Mouse (Mus musculus): ENCODE data around the gene Tubgcp6.

- TF ChIP-seq EP300 (IDR thresholded peaks at IDR 0.05; ENCODE audit: insufficient read depth, low read depth, low read length), result no peak
- no peak for TF ChIP-seq CTCF (IDR thresholded peaks at IDR 0.05)
- TF ChIP-seq POLR2A (IDR thresholded peaks at IDR 0.05; ENCODE audit: insufficient read depth, low read depth, low read length), result no peak
These were observed 62.8 kb downstream of the Tubgcp6 start for GRCm38 (mm10) chr15:89060032-89060681.
